Mouse (Mus musculus) lung, embryonic 16.5 days (tissue): Measurements from ENCODE around the gene Gkn1. TPM values are rescaled to one million over a fixed set of nuclear protein-coding genes. Genes with fewer than 3 reads are reported as not detected.

Experiments
- ATAC-seq: fragments of 200-750 bp; cut with Nextera tagmentation; 2 replicates; pipeline ENCODE4 v1.8.0; 2017; ENCODE audit warnings: low read depth, mild to moderate bottlenecking, moderate library complexity
- H3K27ac ChIP-seq: fragments of 300-500 bp; sonication (generic); 2 replicates; pipeline ENCODE4 v1.5.1; 2014; ENCODE audit warnings: mild to moderate bottlenecking, control low read depth, low read length
- H3K27me3 ChIP-seq: fragments of 300-500 bp; sonication (generic); 2 replicates; pipeline ENCODE4 v1.6.1; 2014; ENCODE audit warnings: low read depth, low read length, mixed read lengths; ENCODE audit not compliant: control insufficient read depth, insufficient read depth
- H3K36me3 ChIP-seq: fragments of 300-500 bp; sonication (generic); 2 replicates; pipeline ENCODE4 v1.6.1; 2014; ENCODE audit warnings: low read length; ENCODE audit not compliant: control insufficient read depth, insufficient read depth
- H3K4me1 ChIP-seq: fragments of 300-500 bp; sonication (generic); replicated peaks from 2 replicates; pipeline ENCODE4 v1.6.1; 2014; ENCODE audit warnings: low read length, mixed read lengths; ENCODE audit not compliant: control insufficient read depth, insufficient read depth
- H3K4me2 ChIP-seq: fragments of 300-500 bp; sonication (generic); 2 replicates; pipeline ENCODE4 v1.6.1; 2014; ENCODE audit warnings: low read depth, low read length, control low read depth
- H3K4me3 ChIP-seq: fragments of 300-500 bp; sonication (generic); 2 replicates; pipeline ENCODE4 v1.5.1; 2014; ENCODE audit warnings: mild to moderate bottlenecking, low read length, control low read depth
- H3K9ac ChIP-seq: fragments of 300-500 bp; sonication (generic); 2 replicates; pipeline ENCODE4 v1.6.1; 2014; ENCODE audit warnings: low read length, control low read depth
- H3K9me3 ChIP-seq: fragments of 300-500 bp; sonication (generic); 2 replicates; pipeline ENCODE4 v1.6.1; 2016; ENCODE audit warnings: low read length; ENCODE audit not compliant: control insufficient read depth
- WGBS: fragments of 180-500 bp; shearing (Covaris S2); extraction: QIAGEN DNeasy Blood & Tissue Kit; methylation state at CpG from one replicate; pipeline ENCODE4 v1.1.7; 2014; 5-methylcytosine and 5-hydroxymethylcytosine counted together
- polyA plus RNA-seq: library from polyadenylated mRNA; unstranded; fragments of >200 nt; fragmentation: Nextera tagmentation; extraction: Ambion mirVana; gene quantifications from 2 replicates; pipeline ENCODE4 v1.2.1, GENCODE M21; 2015

The Gkn1 gene
- polyA plus RNA-seq, 1 experiment from 2014 or later = not detected

DNA sequence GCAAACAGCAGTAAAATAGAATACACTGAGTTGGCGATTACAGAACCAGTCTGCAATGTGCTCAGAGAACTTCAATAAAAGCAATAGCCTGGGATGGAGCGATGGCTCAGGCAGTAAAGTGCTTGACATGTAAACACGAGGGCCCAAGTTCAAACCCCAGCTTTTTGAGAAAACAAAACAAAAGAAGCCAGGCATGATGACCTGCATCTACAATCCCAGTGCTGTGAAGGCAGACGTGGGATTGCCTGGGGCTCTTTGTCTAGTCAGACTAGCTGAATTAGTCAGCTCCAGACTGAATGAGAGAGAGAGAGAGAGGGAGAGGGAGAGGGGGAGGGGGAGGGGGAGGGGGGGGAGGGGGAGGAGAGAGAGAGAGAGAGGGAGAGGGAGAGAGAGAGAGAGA, 48.8 kb downstream of the Gkn1 start:
- Histone ChIP-seq H3K4me3 (no peak overlapping the region), H3K27me3 (no peaks in the 10 kb centered on the region), H3K27ac (no peak overlapping the region), H3K4me1 (no peaks in the 10 kb centered on the region), H3K36me3 (no peaks in the 10 kb centered on the region), H3K9me3 (no peaks in the 10 kb centered on the region), H3K4me2 (no peak overlapping the region), H3K9ac (no peak overlapping the region)
- 60% methylated on average over 4 of the region's 4 CpGs for WGBS
- no peak for ATAC-seq

Other genes with a start within 250 kb of the Gkn1 start
- gene D6Ertd527e, start 246.2 kb downstream of the Gkn1 start, polyA plus RNA-seq = 0.28 and 0.38 TPM in 2 replicates
- 11.4 and 13.0 TPM in 2 replicates for gene Antxr1, start 15.1 kb downstream of the Gkn1 start, polyA plus RNA-seq
- 0.73 and 0.84 TPM in 2 replicates for gene Gkn2, start 22.4 kb upstream of the Gkn1 start, polyA plus RNA-seq
- gene Gkn3, start 38.0 kb upstream of the Gkn1 start, polyA plus RNA-seq = 3.7 and 4.0 TPM in 2 replicates
- 0.09 and 0.24 TPM in 2 replicates for gene Bmp10, start 78.1 kb upstream of the Gkn1 start, polyA plus RNA-seq
- gene Arhgap25, start 182.3 kb upstream of the Gkn1 start, polyA plus RNA-seq = 8.9 and 9.4 TPM in 2 replicates
- 2.2 and 2.6 TPM in 2 replicates for gene Prokr1, start 239.8 kb upstream of the Gkn1 start, polyA plus RNA-seq